Comparison of ENCODE assay signal across 10 mouse cellular contexts in the genomic region with DNA sequence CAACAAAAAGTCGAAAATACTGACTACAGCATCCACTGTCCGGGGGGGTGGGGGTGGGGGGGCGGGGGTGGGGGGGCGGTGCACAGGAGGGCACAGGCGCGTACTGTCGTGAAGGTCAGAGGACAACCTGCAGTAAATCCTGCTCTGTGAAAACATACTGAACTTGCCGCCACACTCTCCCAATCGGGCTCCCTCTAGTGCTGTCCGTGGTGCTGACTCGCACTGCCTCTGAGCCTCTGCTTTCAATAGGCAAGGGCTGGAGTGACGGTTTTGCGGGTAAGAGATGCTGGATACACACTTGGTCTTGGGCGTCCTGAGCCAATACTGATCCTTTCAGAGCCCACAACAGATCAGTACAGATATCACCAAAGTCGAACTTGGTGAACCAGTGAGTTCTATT. TPM values are rescaled to one million over a fixed set of nuclear protein-coding genes. Genes with fewer than 3 reads are reported as not detected.
A peak's percentile ranks its signal among the peaks of the same experiment; 100 is the strongest.
DNase-seq lines count a peak whose midpoint lies in the region; TF ChIP-seq lines count a peak whose summit lies in the region.
"Had no signal": no experiment of that assay in that cellular context is flagged by ENCODE, and none has a peak within 500 bp of the region (broad histone marks: within the 10 kb centered on the region; RNA-seq: fewer than 3 reads in every experiment).

No protein-coding gene starts in this region.

- peaks cover 4% of the 10 kb centered on the region for H3K27me3 ChIP-seq in myocyte (ENCODE audit: control insufficient read depth, insufficient read depth, insufficient read length)

- no peaks in the 10 kb centered on the region for H3K79me2 ChIP-seq in myocyte (ENCODE audit: control insufficient read depth, insufficient read depth)

- no peak overlapping the region for H3K4me3 ChIP-seq in myocyte
- H3K4me3 ChIP-seq: erythroblast, embryonic 14.5 days had no signal

- peak; percentile 33 to 43 for DNase-seq in right cerebral cortex, adult 2 months (ENCODE audit: low spot score in 2 of 2)
- DNase-seq in right cerebral cortex, postnatal 25 days: no peak
- peak; percentile 90 for DNase-seq in adrenal gland, postnatal 10 days
- DNase-seq in gastrocnemius, postnatal 10 days: peak; percentile 76
- peak; percentile 81 to 84 for DNase-seq in kidney, postnatal 25 days
- DNase-seq in urinary bladder, adult 2 months (ENCODE audit: low spot score): peak; percentile 34
- DNase-seq in cerebellum, adult 11-12 months: no peak

- H3K4me2 ChIP-seq in myocyte (ENCODE audit: low read depth): no peak overlapping the region

- no peak for TF ChIP-seq POLR2A in myocyte (IDR thresholded peaks at IDR 0.05; ENCODE audit: insufficient read length, low read depth)

- no peak overlapping the region for H3ac ChIP-seq in myocyte (ENCODE audit: control insufficient read depth, insufficient read length)

- H3K36me3 ChIP-seq in myocyte (ENCODE audit: control insufficient read depth, insufficient read depth): no peaks in the 10 kb centered on the region

TF ChIP-seq in myocyte, 11 proteins besides CTCF, POLR2A, EP300 and RAD21:
- TF ChIP-seq REST (IDR thresholded peaks at IDR 0.05; ENCODE audit: insufficient read depth, insufficient read length) (peak; percentile 97), MAX (IDR thresholded peaks at IDR 0.05; ENCODE audit: low read depth) (peak; percentile 68), TCF12 (IDR thresholded peaks at IDR 0.05; ENCODE audit: insufficient read depth, poor library complexity, severe bottlenecking) (no peak)

RNA-seq across cellular contexts. Expression of a gene that starts 3.9 kb away (rescaled TPM):
- total RNA-seq in adrenal gland, postnatal 10 days (2021): 10 to 100 TPM; 22.8 to 34.9 TPM
- 10 to 100 TPM; 14.2 to 15.6 TPM for total RNA-seq in gastrocnemius, postnatal 10 days (2021)
- 6.5 TPM for polyA plus RNA-seq in myocyte (2012; fragmentation: generic; extraction: Trizol)
- 14.8 and 15.6 TPM in 2 replicates for polyA plus RNA-seq in urinary bladder, adult 2 months (2012; rRNA removed)

RNA-seq across cellular contexts. Expression of a gene that starts 13.8 kb away (rescaled TPM):
- total RNA-seq in adrenal gland, postnatal 10 days (2021): 10 to 100 TPM; 13.4 to 15.7 TPM
- total RNA-seq in gastrocnemius, postnatal 10 days (2021): 1 to 10 TPM; 7.7 to 8.6 TPM
- polyA plus RNA-seq in myocyte (2012; fragmentation: generic; extraction: Trizol): 6.1 TPM
- polyA plus RNA-seq in urinary bladder, adult 2 months (2012; rRNA removed): 9.4 and 10.1 TPM in 2 replicates

RNA-seq across cellular contexts. Expression of a gene that starts 27.2 kb away (rescaled TPM):
- 1 to 10 TPM in 1 of 2 experiments, not detected in 1; 1.2 TPM for total RNA-seq in adrenal gland, postnatal 10 days (2021)
- total RNA-seq in gastrocnemius, postnatal 10 days (2021): not detected
- polyA plus RNA-seq in myocyte (2012; fragmentation: generic; extraction: Trizol): not detected
- 0.19 TPM in 1 of 2 replicates, not detected in the other for polyA plus RNA-seq in urinary bladder, adult 2 months (2012; rRNA removed)
- polyA plus RNA-seq: erythroblast, embryonic 14.5 days; macrophage had no signal

RNA-seq across cellular contexts. Expression of a gene that starts 38.3 kb away (rescaled TPM):
- total RNA-seq in adrenal gland, postnatal 10 days (2021): under 1 TPM; 0.33 to 0.36 TPM
- total RNA-seq in gastrocnemius, postnatal 10 days (2021): not detected
- 0.02 TPM for polyA plus RNA-seq in myocyte (2012; fragmentation: generic; extraction: Trizol)
- not detected in 2 replicates for polyA plus RNA-seq in urinary bladder, adult 2 months (2012; rRNA removed)
- polyA plus RNA-seq: erythroblast, embryonic 14.5 days; macrophage had no signal

RNA-seq across cellular contexts. Expression of a gene that starts 48.1 kb away (rescaled TPM):
- 100 to 1,000 TPM; 108 to 114 TPM for total RNA-seq in adrenal gland, postnatal 10 days (2021)
- total RNA-seq in gastrocnemius, postnatal 10 days (2021): 10 to 100 TPM; 40.1 to 43.8 TPM
- 83.6 TPM for polyA plus RNA-seq in myocyte (2012; fragmentation: generic; extraction: Trizol)
- polyA plus RNA-seq in urinary bladder, adult 2 months (2012; rRNA removed): 33.7 and 41.8 TPM in 2 replicates

Comparison
In these comparisons a context has a peak if more than half of its experiments do, and no peak if none do; other contexts are left out.
1. DNase-seq: peak in right cerebral cortex, adult 2 months (2 of 2), adrenal gland, postnatal 10 days (single experiment), gastrocnemius, postnatal 10 days (single experiment), kidney, postnatal 25 days (2 of 2) and urinary bladder, adult 2 months (single experiment); none in right cerebral cortex, postnatal 25 days (single experiment) and cerebellum, adult 11-12 months (single experiment).